Comparison of ENCODE assay signal across 14 mouse cellular contexts in the genomic region with DNA sequence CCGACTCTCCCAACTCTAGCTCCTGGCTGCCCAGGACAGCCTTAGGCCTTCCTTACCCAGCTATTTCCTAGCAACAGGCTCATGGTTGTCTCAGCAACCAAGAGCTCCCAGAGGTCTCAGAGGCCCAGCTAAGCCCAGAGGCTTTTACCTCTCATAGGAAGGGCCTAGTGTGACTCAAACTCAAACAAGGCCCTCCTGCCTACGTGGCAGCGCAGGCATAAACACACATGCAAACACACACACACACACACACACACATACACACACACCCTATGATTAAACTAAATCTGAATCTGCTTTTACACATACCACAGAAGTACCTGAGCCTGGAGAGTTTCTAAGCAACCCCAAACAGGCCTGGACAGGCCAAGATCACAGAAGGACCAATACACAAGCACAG. TPM values are rescaled to one million over a fixed set of nuclear protein-coding genes. Genes with fewer than 3 reads are reported as not detected.
A peak's percentile ranks its signal among the peaks of the same experiment; 100 is the strongest.
DNase-seq lines count a peak whose midpoint lies in the region; ATAC-seq and TF ChIP-seq lines count a peak whose summit lies in the region.
"Had no signal": no experiment of that assay in that cellular context is flagged by ENCODE, and none has a peak within 500 bp of the region (broad histone marks: within the 10 kb centered on the region; RNA-seq: fewer than 3 reads in every experiment).

No protein-coding gene starts in this region.

- H3K4me2 ChIP-seq in limb, embryonic 15.5 days: 0 out of 2 replicates have a peak overlapping the region, but pooled peaks have one; percentile 90

- ATAC-seq in limb, embryonic 15.5 days (ENCODE audit: insufficient number of reproducible peaks, low FRiP score, low TSS enrichment, low read depth): no peak

- H3K79me2 ChIP-seq in C2C12 (ENCODE audit: control insufficient read depth, insufficient read depth) (peaks cover 36% of the 10 kb centered on the region), MEL (ENCODE audit: control insufficient read depth, insufficient read depth, low read length, poor library complexity) (no peaks in the 10 kb centered on the region)

- H3K36me3 ChIP-seq in C2C12 (ENCODE audit: control insufficient read depth, insufficient read depth): no peaks in the 10 kb centered on the region
- peaks cover 0 to 33% of the 10 kb centered on the region in 2 experiments; a peak in 2 of 4 replicates for H3K36me3 ChIP-seq in MEL (ENCODE audit: control insufficient read depth in 1 of 2, insufficient read depth in 2 of 2, low read length in 2 of 2)
- H3K36me3 ChIP-seq in limb, embryonic 15.5 days: no peaks in the 10 kb centered on the region
- H3K36me3 ChIP-seq: lung, embryonic 15.5 days had no signal

- H3K4me3 ChIP-seq in C2C12 (ENCODE audit: insufficient read depth, poor library complexity, severe bottlenecking): no peak overlapping the region
- no peak overlapping the region for H3K4me3 ChIP-seq in MEL (ENCODE audit: control insufficient read depth in 1 of 2, insufficient read depth in 1 of 2, low read depth in 2 of 2, low read length in 2 of 2)
- H3K4me3 ChIP-seq in limb, embryonic 15.5 days: no peak overlapping the region
- H3K4me3 ChIP-seq: layer of hippocampus, adult 2 months had no signal

- TF ChIP-seq POLR2A in MEL (IDR thresholded peaks at IDR 0.05; ENCODE audit: control insufficient read depth in 1 of 2, insufficient read depth in 1 of 2, low read depth in 1 of 2, low read length in 2 of 2, poor library complexity in 1 of 2): no peak

- H3K79me3 ChIP-seq in C2C12 (ENCODE audit: low read depth): peaks cover 28% of the 10 kb centered on the region

- peak overlapping the region; percentile 39 for H3K27ac ChIP-seq in MEL (ENCODE audit: control insufficient read depth, low read depth, low read length)
- no peak overlapping the region for H3K27ac ChIP-seq in limb, embryonic 15.5 days
- H3K27ac ChIP-seq: layer of hippocampus, adult 2 months; lung, embryonic 15.5 days had no signal

- no peak for TF ChIP-seq EP300 in MEL (IDR thresholded peaks at IDR 0.05; ENCODE audit: low read depth in 1 of 2, low read length in 2 of 2)

- no peaks in the 10 kb centered on the region for H3K9me3 ChIP-seq in MEL (replicated peaks; ENCODE audit: insufficient read depth, low read length)
- H3K9me3 ChIP-seq in limb, embryonic 15.5 days: no peaks in the 10 kb centered on the region
- H3K9me3 ChIP-seq: lung, embryonic 15.5 days had no signal

- H3K27me3 ChIP-seq in C2C12 (ENCODE audit: control insufficient read depth, insufficient read depth, insufficient read length) (no peaks in the 10 kb centered on the region), MEL (ENCODE audit: control insufficient read depth in 1 of 2, insufficient read depth in 2 of 2, low read length in 2 of 2) (no peaks in the 10 kb centered on the region)
- no peaks in the 10 kb centered on the region for H3K27me3 ChIP-seq in limb, embryonic 15.5 days
- H3K27me3 ChIP-seq: lung, embryonic 15.5 days had no signal

- H3K4me1 ChIP-seq in MEL (ENCODE audit: control insufficient read depth in 1 of 2, insufficient read depth in 2 of 2, low read length in 2 of 2): peaks cover 11 to 57% of the 10 kb centered on the region in 2 experiments
- peaks cover 62% of the 10 kb centered on the region for H3K4me1 ChIP-seq in limb, embryonic 15.5 days

- WGBS in limb, embryonic 15.5 days: 65% methylated on average over 3 of the region's 3 CpGs

- no peak for TF ChIP-seq RAD21 in MEL (IDR thresholded peaks at IDR 0.05; ENCODE audit: low read depth, low read length)

- peak; percentile 10 for DNase-seq in kidney, postnatal 10 days
- DNase-seq in kidney, postnatal 25 days: no peak
- DNase-seq in MEL (ENCODE audit: low read depth, low spot score): no peak
- no peak for DNase-seq in spleen, postnatal 14 days (ENCODE audit: low spot score in 2 of 2)
- DNase-seq in left cerebral cortex, adult 9 months (ENCODE audit: low spot score in 2 of 2): no peak
- DNase-seq: adrenal gland, postnatal 10 days; cerebellum, adult 8-10 months; right cerebral cortex, adult 18-20 months had no signal

- H3ac ChIP-seq in C2C12 (ENCODE audit: control insufficient read depth, insufficient read length, low read depth): peak overlapping the region; percentile 49

- no peak overlapping the region for H3K9ac ChIP-seq in MEL (ENCODE audit: control insufficient read depth, low read depth, low read length, poor library complexity, severe bottlenecking)
- H3K9ac ChIP-seq in limb, embryonic 15.5 days: no peak overlapping the region
- H3K9ac ChIP-seq: lung, embryonic 15.5 days had no signal

- TF ChIP-seq CTCF in C2C12 (IDR thresholded peaks at IDR 0.05; ENCODE audit: control insufficient read depth, insufficient read depth, insufficient read length) (no peak), MEL (IDR thresholded peaks at IDR 0.05 in 2 of 3, conservative IDR thresholded peaks at IDR 0.05 in 1 of 3; ENCODE audit: control insufficient read depth in 1 of 3, insufficient read depth in 1 of 3, low read depth in 2 of 3, low read length in 3 of 3, poor library complexity in 1 of 3, severe bottlenecking in 1 of 3) (no peak)

TF ChIP-seq in C2C12, 6 proteins besides CTCF, POLR2A, EP300 and RAD21:
- TF ChIP-seq FOSL1 (IDR thresholded peaks at IDR 0.05; ENCODE audit: insufficient read depth, low read length, poor library complexity, severe bottlenecking) (no peak), MYOD1 (IDR thresholded peaks at IDR 0.05; ENCODE audit: control insufficient read depth, insufficient read length, low read depth) (no peak), MYOG (IDR thresholded peaks at IDR 0.05; ENCODE audit: control insufficient read depth, extremely low read depth, insufficient read length) (no peak), MAX (IDR thresholded peaks at IDR 0.05) (no peak), CEBPB (IDR thresholded peaks at IDR 0.05; ENCODE audit: low read depth) (no peak), USF1 (IDR thresholded peaks at IDR 0.05; ENCODE audit: low read depth) (no peak)

TF ChIP-seq in MEL, 35 proteins besides CTCF, POLR2A, EP300 and RAD21:
- TF ChIP-seq ETS1 (IDR thresholded peaks at IDR 0.05; ENCODE audit: low read depth, low read length) (no peak), RCOR1 (IDR thresholded peaks at IDR 0.05; ENCODE audit: low read depth, low read length) (no peak), BHLHE40 (IDR thresholded peaks at IDR 0.05; ENCODE audit: borderline replicate concordance, low read depth, low read length) (no peak), SMC3 (IDR thresholded peaks at IDR 0.05; ENCODE audit: low read depth, low read length) (no peak), USF1 (IDR thresholded peaks at IDR 0.05; ENCODE audit: low read depth, low read length) (no peak), ELF1 (IDR thresholded peaks at IDR 0.05; ENCODE audit: low read depth, low read length) (no peak), POLR2AphosphoS5 (IDR thresholded peaks at IDR 0.05; ENCODE audit: borderline replicate concordance, low read depth, low read length) (no peak), JUND (IDR thresholded peaks at IDR 0.05; ENCODE audit: low read depth, low read length) (no peak), TBP (IDR thresholded peaks at IDR 0.05; ENCODE audit: low read depth, low read length) (no peak), HCFC1 (IDR thresholded peaks at IDR 0.05; ENCODE audit: low read depth, low read length) (no peak), MYB (IDR thresholded peaks at IDR 0.05; ENCODE audit: low read depth, low read length) (no peak), SIN3A (IDR thresholded peaks at IDR 0.05; ENCODE audit: low read length) (no peak), POLR2AphosphoS2 (IDR thresholded peaks at IDR 0.05; ENCODE audit: low read length) (no peak), TAL1 (IDR thresholded peaks at IDR 0.05; ENCODE audit: low read length) (no peak), CHD2 (IDR thresholded peaks at IDR 0.05; ENCODE audit: low read length) (no peak), MAFK (IDR thresholded peaks at IDR 0.05; ENCODE audit: borderline replicate concordance, low read depth, low read length) (no peak), USF2 (IDR thresholded peaks at IDR 0.05; ENCODE audit: borderline replicate concordance in 1 of 2, insufficient read depth in 1 of 2, low read depth in 1 of 2, low read length in 2 of 2) (no peak)

RNA-seq across cellular contexts. Expression of gene Tmem95, which starts 0.6 kb away (rescaled TPM):
- not detected for polyA plus RNA-seq in C2C12 (2012; fragmentation: generic; extraction: Trizol)
- not detected in 2 replicates for total RNA-seq in MEL (2012; rRNA removed)
- polyA plus RNA-seq in MEL (2012; ENCODE audit: insufficient read depth in 1 of 2, insufficient read length in 2 of 2, low read depth in 1 of 2, low replicate concordance in 2 of 2, missing spikeins in 1 of 2): not detected
- 0.31 and 0.73 TPM in 2 replicates for polyA plus RNA-seq in limb, embryonic 15.5 days (2015; fragmentation: Nextera tagmentation; extraction: Ambion mirVana)
- total RNA-seq: adrenal gland, postnatal 10 days; gastrocnemius, adult 18-20 months; heart, postnatal 4 days; layer of hippocampus, adult 2 months had no signal
- polyA plus RNA-seq: lung, embryonic 15.5 days had no signal

RNA-seq across cellular contexts. Expression of gene Kctd11, which starts 2.8 kb away (rescaled TPM):
- polyA plus RNA-seq in C2C12 (2012; fragmentation: generic; extraction: Trizol) (17.2 TPM), MEL (2012; ENCODE audit: insufficient read depth in 1 of 2, insufficient read length in 2 of 2, low read depth in 1 of 2, low replicate concordance in 2 of 2, missing spikeins in 1 of 2) (under 1 TPM in 1 of 2 experiments, not detected in 1; 0.49 TPM)
- 0.19 and 0.26 TPM in 2 replicates for total RNA-seq in MEL (2012; rRNA removed)
- 20.5 TPM in 2 replicates for polyA plus RNA-seq in limb, embryonic 15.5 days (2015; fragmentation: Nextera tagmentation; extraction: Ambion mirVana)

RNA-seq across cellular contexts. Expression of gene Acap1, which starts 16.9 kb away (rescaled TPM):
- 0.21 TPM for polyA plus RNA-seq in C2C12 (2012; fragmentation: generic; extraction: Trizol)
- 20.7 and 33.4 TPM in 2 replicates for total RNA-seq in MEL (2012; rRNA removed)
- polyA plus RNA-seq in MEL (2012; ENCODE audit: insufficient read depth in 1 of 2, insufficient read length in 2 of 2, low read depth in 1 of 2, low replicate concordance in 2 of 2, missing spikeins in 1 of 2): 10 to 100 TPM in 1 of 2 experiments, not detected in 1; 42.2 TPM
- 2.7 and 3.1 TPM in 2 replicates for polyA plus RNA-seq in limb, embryonic 15.5 days (2015; fragmentation: Nextera tagmentation; extraction: Ambion mirVana)
- total RNA-seq: layer of hippocampus, adult 2 months had no signal

RNA-seq across cellular contexts. Expression of gene Tnk1, which starts 19.9 kb away (rescaled TPM):
- polyA plus RNA-seq in C2C12 (2012; fragmentation: generic; extraction: Trizol) (not detected), MEL (2012; ENCODE audit: insufficient read depth in 1 of 2, insufficient read length in 2 of 2, low read depth in 1 of 2, low replicate concordance in 2 of 2, missing spikeins in 1 of 2) (under 1 TPM in 1 of 2 experiments, not detected in 1; 0.25 TPM)
- 0.13 and 0.35 TPM in 2 replicates for total RNA-seq in MEL (2012; rRNA removed)
- polyA plus RNA-seq in limb, embryonic 15.5 days (2015; fragmentation: Nextera tagmentation; extraction: Ambion mirVana): 4.1 and 5.0 TPM in 2 replicates
- total RNA-seq: heart, postnatal 4 days; layer of hippocampus, adult 2 months had no signal

RNA-seq across cellular contexts. Expression of gene 2810408A11Rik, which starts 22.4 kb away (rescaled TPM):
- polyA plus RNA-seq in C2C12 (2012; fragmentation: generic; extraction: Trizol) (2.4 TPM), MEL (2012; ENCODE audit: insufficient read depth in 1 of 2, insufficient read length in 2 of 2, low read depth in 1 of 2, low replicate concordance in 2 of 2, missing spikeins in 1 of 2) (1 to 10 TPM in 1 of 2 experiments, not detected in 1; 1.3 TPM)
- total RNA-seq in MEL (2012; rRNA removed): 0.69 and 0.81 TPM in 2 replicates
- 7.6 and 8.4 TPM in 2 replicates for polyA plus RNA-seq in limb, embryonic 15.5 days (2015; fragmentation: Nextera tagmentation; extraction: Ambion mirVana)

Comparison
In these comparisons a context has a peak if more than half of its experiments do, and no peak if none do; other contexts are left out.
1. RNA of gene Kctd11, which starts 2.8 kb away (polyA plus RNA-seq): 20.5 TPM in limb, embryonic 15.5 days and 17.2 TPM in C2C12 (single experiment); 0.49 TPM in MEL; every median in the first group is over 10 times any median in the second.